Mouse (Mus musculus) hindbrain, embryonic 14.5 days (tissue): Measurements from ENCODE around the gene Klf13. TPM values are rescaled to one million over a fixed set of nuclear protein-coding genes. Genes with fewer than 3 reads are reported as not detected.

Experiments used
- ATAC-seq: fragments of 200-750 bp; cut with Nextera tagmentation; 2 replicates; pipeline ENCODE4 v1.8.0; 2017; ENCODE audit warnings: moderate number of reproducible peaks, mild to moderate bottlenecking, moderate TSS enrichment, moderate library complexity; ENCODE audit not compliant: low FRiP score
- DNase-seq: peaks from one replicate; pipeline ENCODE4 v3.0.0-alpha.2; 2015; ENCODE audit warnings: low spot score
- H3K27ac ChIP-seq: fragments of 300-500 bp; sonication (generic); 2 replicates; pipeline ENCODE4 v1.5.1; 2014; ENCODE audit warnings: mild to moderate bottlenecking, moderate library complexity
- H3K27me3 ChIP-seq: fragments of 300-500 bp; sonication (generic); 2 replicates; pipeline ENCODE4 v1.6.1; 2014; ENCODE audit warnings: mild to moderate bottlenecking, low read length, mixed read lengths; ENCODE audit not compliant: control insufficient read depth, insufficient read depth
- H3K36me3 ChIP-seq: fragments of 300-500 bp; sonication (generic); replicated peaks from 2 replicates; pipeline ENCODE4 v1.6.1; 2014; ENCODE audit not compliant: control insufficient read depth, insufficient read depth
- H3K4me1 ChIP-seq: fragments of 300-500 bp; sonication (generic); replicated peaks from 2 replicates; pipeline ENCODE4 v1.6.1; 2014; ENCODE audit warnings: antibody characterized with exemption, low read length, mixed read lengths; ENCODE audit not compliant: control insufficient read depth, insufficient read depth
- H3K4me2 ChIP-seq: fragments of 300-500 bp; sonication (generic); replicated peaks from 2 replicates; pipeline ENCODE4 v1.6.1; 2014; ENCODE audit warnings: mild to moderate bottlenecking, moderate library complexity
- H3K4me3 ChIP-seq: fragments of 300-500 bp; sonication (generic); replicated peaks from 2 replicates; pipeline ENCODE4 v1.5.1; 2014; ENCODE audit warnings: mild to moderate bottlenecking, low read length
- H3K9ac ChIP-seq: fragments of 300-500 bp; sonication (generic); 2 replicates; pipeline ENCODE4 v1.6.1; 2014
- H3K9me3 ChIP-seq: fragments of 300-500 bp; sonication (generic); 2 replicates; pipeline ENCODE4 v1.6.1; 2016; ENCODE audit warnings: low read length; ENCODE audit not compliant: control insufficient read depth
- WGBS: fragments of 180-500 bp; shearing (Covaris S2); extraction: QIAGEN DNeasy Blood & Tissue Kit; methylation state at CpG from one replicate; pipeline ENCODE4 v1.1.7; 2014; 5-methylcytosine and 5-hydroxymethylcytosine counted together
- polyA plus RNA-seq: library from polyadenylated mRNA; unstranded; fragments of >200 nt; fragmentation: Nextera tagmentation; extraction: Ambion mirVana; gene quantifications from 2 replicates; pipeline ENCODE4 v1.2.1, GENCODE M21; 2014

Klf13 gene
- polyA plus RNA-seq, 1 experiment from 2014 or later, result 25.2 TPM

- Histone ChIP-seq H3K36me3 (no peaks in the 10 kb centered on the region), H3K4me3 (peak overlapping the region; percentile 97), H3K27ac (peak overlapping the region; percentile 97), H3K27me3 (no peaks in the 10 kb centered on the region), H3K9me3 (no peaks in the 10 kb centered on the region), H3K9ac (peak overlapping the region; percentile 90), H3K4me1 (peaks cover 23% of the 10 kb centered on the region), H3K4me2 (peak overlapping the region; percentile 86)
- under 1% methylated on average over 39 of the region's 39 CpGs for WGBS
- DNase-seq, result peak; percentile 57
- ATAC-seq, result peak; percentile 46; the same call in 1 of the 2 replicates
Observed at GRCm38 (mm10) chr7:63939397-63939951, 759 bp upstream of the Klf13 start.

- Histone ChIP-seq H3K4me3 (peak overlapping the region; percentile 97), H3K4me1 (peaks cover 32% of the 10 kb centered on the region), H3K4me2 (peak overlapping the region; percentile 86), H3K9ac (peak overlapping the region; percentile 91), H3K9me3 (no peaks in the 10 kb centered on the region), H3K27ac (peak overlapping the region; percentile 97), H3K36me3 (no peaks in the 10 kb centered on the region), H3K27me3 (no peaks in the 10 kb centered on the region)
- WGBS, result under 1% methylated on average over 97 of the region's 121 CpGs
- DNase-seq, result no peak
- no peak; the same call in 1 of the 2 replicates for ATAC-seq
Observed at GRCm38 (mm10) chr7:63938066-63938913, 425 bp downstream of the Klf13 start.

GRCm38 (mm10) chr7:63937236-63938065, 1.3 kb downstream of the Klf13 start:
- Histone ChIP-seq H3K9ac (peak overlapping the region; percentile 91), H3K27ac (peak overlapping the region; percentile 97), H3K4me1 (peaks cover 32% of the 10 kb centered on the region), H3K4me3 (peak overlapping the region; percentile 97), H3K36me3 (no peaks in the 10 kb centered on the region), H3K27me3 (no peaks in the 10 kb centered on the region), H3K9me3 (no peaks in the 10 kb centered on the region), H3K4me2 (peak overlapping the region; percentile 86)
- WGBS, result under 1% methylated on average over 71 of the region's 88 CpGs
- DNase-seq (peak; percentile 64), ATAC-seq (peak; percentile 1; the same call in 1 of the 2 replicates)

- H3K27me3 ChIP-seq, result no peaks in the 10 kb centered on the region
- no peaks in the 10 kb centered on the region for H3K9me3 ChIP-seq
- peak overlapping the region; percentile 86 for H3K4me2 ChIP-seq
- ATAC-seq (no peak), DNase-seq (no peak)
- peaks cover 32% of the 10 kb centered on the region for H3K4me1 ChIP-seq
- peak overlapping the region; percentile 97 for H3K27ac ChIP-seq
- H3K9ac ChIP-seq, result peak overlapping the region; percentile 91
- H3K36me3 ChIP-seq, result no peaks in the 10 kb centered on the region
- under 1% methylated on average over 11 of the region's 11 CpGs for WGBS
- H3K4me3 ChIP-seq, result peak overlapping the region; percentile 97
Observed at GRCm38 (mm10) chr7:63936986-63937235, 1.8 kb downstream of the Klf13 start.

GRCm38 (mm10) chr7:63936188-63936985, 2.3 kb downstream of the Klf13 start:
- Histone ChIP-seq H3K4me1 (peaks cover 32% of the 10 kb centered on the region), H3K9me3 (no peaks in the 10 kb centered on the region), H3K4me3 (peak overlapping the region; percentile 97), H3K4me2 (peak overlapping the region; percentile 86), H3K27ac (peak overlapping the region; percentile 97), H3K36me3 (no peaks in the 10 kb centered on the region), H3K9ac (peak overlapping the region; percentile 91), H3K27me3 (no peaks in the 10 kb centered on the region)
- DNase-seq (peak; percentile 63), ATAC-seq (no peak)
- WGBS, result under 1% methylated on average over 34 of the region's 34 CpGs

- DNase-seq (no peak), ATAC-seq (no peak)
- H3K4me3 ChIP-seq, result peak overlapping the region; percentile 97
- peak overlapping the region; percentile 91 for H3K9ac ChIP-seq
- H3K9me3 ChIP-seq, result no peaks in the 10 kb centered on the region
- H3K27me3 ChIP-seq, result no peaks in the 10 kb centered on the region
- peaks cover 32% of the 10 kb centered on the region for H3K4me1 ChIP-seq
- H3K36me3 ChIP-seq, result no peaks in the 10 kb centered on the region
- peak overlapping the region; percentile 86 for H3K4me2 ChIP-seq
- 15% methylated on average over 8 of the region's 8 CpGs for WGBS
- peak overlapping the region; percentile 97 for H3K27ac ChIP-seq
Observed at GRCm38 (mm10) chr7:63935809-63936187, 2.9 kb downstream of the Klf13 start.

- Histone ChIP-seq H3K9ac (no peak overlapping the region; the same call in 1 of the 2 replicates), H3K27me3 (no peaks in the 10 kb centered on the region), H3K9me3 (no peaks in the 10 kb centered on the region), H3K36me3 (no peaks in the 10 kb centered on the region), H3K27ac (no peak overlapping the region), H3K4me1 (peaks cover 26% of the 10 kb centered on the region), H3K4me3 (peak overlapping the region; percentile 97; the same call in 1 of the 2 replicates), H3K4me2 (peak overlapping the region; percentile 86)
- DNase-seq (no peak), ATAC-seq (no peak)
- WGBS, result 62% methylated on average over 1 of the region's 1 CpGs
Observed at GRCm38 (mm10) chr7:63934530-63934929, 4.2 kb downstream of the Klf13 start.

- Histone ChIP-seq H3K4me3 (no peak overlapping the region), H3K9me3 (no peaks in the 10 kb centered on the region), H3K36me3 (no peaks in the 10 kb centered on the region), H3K27me3 (no peaks in the 10 kb centered on the region), H3K9ac (no peak overlapping the region), H3K27ac (no peak overlapping the region), H3K4me2 (no peak overlapping the region), H3K4me1 (peaks cover 26% of the 10 kb centered on the region)
- WGBS, result 74% methylated on average over 6 of the region's 6 CpGs
- no peak for DNase-seq
- ATAC-seq, result no peak
Observed at GRCm38 (mm10) chr7:63933905-63934304, 4.8 kb downstream of the Klf13 start.
